Mouse (Mus musculus) bone marrow, adult 2 months (tissue): ENCODE measurements around the gene Capn15.

ENCODE experiments used
- CTCF ChIP-seq: fragments of 200-500 bp; IDR thresholded peaks from 2 replicates; pipeline ENCODE4 v1.5.1; 2011; ENCODE audit warnings: low read length, control low read depth; ENCODE audit not compliant: control insufficient read depth, insufficient read depth
- POLR2A ChIP-seq: fragments of 200-500 bp; IDR thresholded peaks from 2 replicates; pipeline ENCODE4 v1.6.1; 2011; ENCODE audit warnings: low read depth, mild to moderate bottlenecking, control low read depth, low read length, borderline replicate concordance; ENCODE audit not compliant: control insufficient read depth

- no peak for TF ChIP-seq CTCF
- TF ChIP-seq POLR2A: no peak
Measured at GRCm38 (mm10) chr17:26024674-26025073, 39.1 kb upstream of the Capn15 start.
